Mouse (Mus musculus) MEL (cell line): Measurements from ENCODE around the gene Tapt1. TPM values are rescaled to one million over a fixed set of nuclear protein-coding genes. Genes with fewer than 3 reads are reported as not detected.
"Not testable (repeated sequence)": the region's sequence is repeated elsewhere in the genome, so short reads cannot be mapped to it uniquely, and the experiment has no call there.

Experiments used
- DNase-seq: peaks from one replicate; pipeline ENCODE4 v3.0.0; 2011; ENCODE audit warnings: low read depth, low spot score
- H3K27ac ChIP-seq: 2 replicates; pipeline ENCODE4 v1.5.1; 2012; ENCODE audit warnings: low read depth, mild to moderate bottlenecking, control low read depth, low read length, moderate library complexity; ENCODE audit not compliant: control insufficient read depth
- H3K27me3 ChIP-seq, 2 experiments: fragments of 150-350 bp in 1 of 2; sonication (generic) in 1 of 2; 2 replicates each; pipeline ENCODE4 v1.6.1; 2012; ENCODE audit warnings: low read length in 2 of 2, mild to moderate bottlenecking in 2 of 2, improper control_type of control experiment in 1 of 2, moderate library complexity in 1 of 2; ENCODE audit not compliant: insufficient read depth in 2 of 2, control insufficient read depth in 1 of 2
- H3K36me3 ChIP-seq, 2 experiments: 2 replicates each; pipeline ENCODE4 v1.6.1; 2012 to 2014; ENCODE audit warnings: low read length in 2 of 2, improper control_type of control experiment in 1 of 2, inconsistent platforms in 1 of 2, mild to moderate bottlenecking in 1 of 2; ENCODE audit not compliant: insufficient read depth in 2 of 2, control insufficient read depth in 1 of 2
- H3K4me1 ChIP-seq, 2 experiments: fragments of 150-350 bp in 1 of 2; sonication (generic) in 1 of 2; 2 replicates each; pipeline ENCODE4 v1.6.1; 2012; ENCODE audit warnings: low read length in 2 of 2, improper control_type of control experiment in 1 of 2, mild to moderate bottlenecking in 1 of 2; ENCODE audit not compliant: insufficient read depth in 2 of 2, control insufficient read depth in 1 of 2
- H3K4me3 ChIP-seq, 2 experiments: fragments of 150-350 bp in 1 of 2; sonication (generic) in 1 of 2; 2 replicates each; pipeline ENCODE4 v1.5.1; 2012; ENCODE audit warnings: low read depth in 2 of 2, low read length in 2 of 2, mild to moderate bottlenecking in 2 of 2, moderate library complexity in 2 of 2, control low read depth in 1 of 2, improper control_type of control experiment in 1 of 2; ENCODE audit not compliant: control insufficient read depth in 1 of 2, insufficient read depth in 1 of 2
- H3K79me2 ChIP-seq: 2 replicates; pipeline ENCODE4 v1.6.1; 2012; ENCODE audit warnings: mild to moderate bottlenecking, low read length, moderate library complexity; ENCODE audit not compliant: control insufficient read depth, poor library complexity, insufficient read depth
- H3K9ac ChIP-seq: 2 replicates; pipeline ENCODE4 v1.6.1; 2012; ENCODE audit warnings: low read depth, mild to moderate bottlenecking, control low read depth, low read length, moderate library complexity; ENCODE audit not compliant: control insufficient read depth, poor library complexity, severe bottlenecking
- H3K9me3 ChIP-seq: fragments of 150-350 bp; sonication (generic); replicated peaks from 2 replicates; pipeline ENCODE4 v1.6.1; 2012; ENCODE audit warnings: mild to moderate bottlenecking, low read length, improper control_type of control experiment, moderate library complexity; ENCODE audit not compliant: insufficient read depth
- CHD1 ChIP-seq: IDR thresholded peaks from 2 replicates; pipeline ENCODE4 v1.6.1; 2012; ENCODE audit warnings: low read depth, mild to moderate bottlenecking, inconsistent platforms, low read length, improper control_type of control experiment
- E2F4 ChIP-seq: IDR thresholded peaks from 2 replicates; pipeline ENCODE4 v1.6.1; 2011; ENCODE audit warnings: low read depth, low read length, improper control_type of control experiment, borderline replicate concordance
- ELF1 ChIP-seq: IDR thresholded peaks from 2 replicates; pipeline ENCODE4 v1.6.1; 2014; ENCODE audit warnings: low read depth, mild to moderate bottlenecking, inconsistent platforms, low read length, improper control_type of control experiment, moderate library complexity
- ETS1 ChIP-seq: IDR thresholded peaks from 2 replicates; pipeline ENCODE4 v1.6.1; 2012; ENCODE audit warnings: low read depth, mild to moderate bottlenecking, inconsistent platforms, low read length, improper control_type of control experiment, moderate library complexity
- GATA1 ChIP-seq: IDR thresholded peaks from 2 replicates; pipeline ENCODE4 v1.6.1; 2011; ENCODE audit warnings: low read depth, low read length, improper control_type of control experiment
- JUND ChIP-seq: IDR thresholded peaks from 2 replicates; pipeline ENCODE4 v1.6.1; 2011; ENCODE audit warnings: low read depth, mild to moderate bottlenecking, improper control_type of control experiment, low read length
- KAT2A ChIP-seq: conservative IDR thresholded peaks from 2 replicates; pipeline ENCODE4 v1.6.1; 2012; ENCODE audit warnings: low read depth, low read length, improper control_type of control experiment, inconsistent platforms
- MAFK ChIP-seq: IDR thresholded peaks from 2 replicates; pipeline ENCODE4 v1.6.1; 2011; ENCODE audit warnings: low read depth, mild to moderate bottlenecking, low read length, improper control_type of control experiment, borderline replicate concordance
- MAZ ChIP-seq: IDR thresholded peaks from 2 replicates; pipeline ENCODE4 v1.6.1; 2012; ENCODE audit warnings: low read depth, mild to moderate bottlenecking, inconsistent platforms, low read length, improper control_type of control experiment
- MYB ChIP-seq: IDR thresholded peaks from 2 replicates; pipeline ENCODE4 v1.6.1; 2011; ENCODE audit warnings: mild to moderate bottlenecking, low read depth, low read length, improper control_type of control experiment
- NELFE ChIP-seq: IDR thresholded peaks from 2 replicates; pipeline ENCODE4 v1.6.1; 2011; ENCODE audit warnings: low read depth, low read length, improper control_type of control experiment
- RCOR1 ChIP-seq: IDR thresholded peaks from 2 replicates; pipeline ENCODE4 v1.6.1; 2012; ENCODE audit warnings: low read depth, mild to moderate bottlenecking, inconsistent platforms, low read length, improper control_type of control experiment
- TAL1 ChIP-seq: IDR thresholded peaks from 2 replicates; pipeline ENCODE4 v1.6.1; 2012; ENCODE audit warnings: mild to moderate bottlenecking, inconsistent platforms, low read length, moderate library complexity, mixed read lengths
- TCF12 ChIP-seq: IDR thresholded peaks from 2 replicates; pipeline ENCODE4 v1.6.1; 2014; ENCODE audit warnings: low read depth, mild to moderate bottlenecking, inconsistent platforms, low read length, improper control_type of control experiment, moderate library complexity
- UBTF ChIP-seq: IDR thresholded peaks from 2 replicates; pipeline ENCODE4 v1.6.1; 2012; ENCODE audit warnings: low read depth, mild to moderate bottlenecking, inconsistent platforms, low read length, improper control_type of control experiment, moderate library complexity, borderline replicate concordance; ENCODE audit not compliant: insufficient read depth
- ZNF384 ChIP-seq: IDR thresholded peaks from 2 replicates; pipeline ENCODE4 v1.6.1; 2012; ENCODE audit warnings: low read depth, mild to moderate bottlenecking, inconsistent platforms, low read length, improper control_type of control experiment
- polyA plus RNA-seq, 2 experiments: library from polyadenylated mRNA; stranded (reverse) in 1 of 2; unstranded in 1 of 2; fragments of >175 nt in 1 of 2; fragments of >200 nt in 1 of 2; gene quantifications; 2 replicates each; pipeline versions ENCODE4 v1.2.1 to v1.2.4; 2012; ENCODE audit warnings: low replicate concordance in 2 of 2, low read depth in 1 of 2; ENCODE audit not compliant: insufficient read length in 2 of 2, insufficient read depth in 1 of 2, missing spikeins in 1 of 2
- total RNA-seq: library from RNA; depleted of rRNA; stranded (reverse); fragments of 300-350 nt; gene quantifications from 2 replicates; pipeline ENCODE4 v1.2.3, GENCODE M21; 2012; rRNA removed

Gene Tapt1
- total and polyA plus RNA-seq, 3 experiments: 47.0 to 64.6 TPM; not detected in 1

- no peaks in the 10 kb centered on the region for H3K27me3 ChIP-seq
- H3K9ac ChIP-seq: no peak overlapping the region
- no peaks in the 10 kb centered on the region for H3K79me2 ChIP-seq
- no peaks in the 10 kb centered on the region for H3K4me1 ChIP-seq
- no peaks in the 10 kb centered on the region for H3K36me3 ChIP-seq
- TF ChIP-seq MAZ (no peak), KAT2A (no peak), UBTF (no peak), ZNF384 (no peak), TCF12 (no peak), MYB (no peak), CHD1 (no peak), MAFK (no peak), E2F4 (no peak), RCOR1 (no peak), ETS1 (no peak), TAL1 (no peak), ELF1 (no peak), JUND (no peak)
- DNase-seq: no peak
- H3K9me3 ChIP-seq: no peaks in the 10 kb centered on the region
- H3K4me3 ChIP-seq: no peak overlapping the region
- H3K27ac ChIP-seq: no peak overlapping the region
Measured at GRCm38 (mm10) chr5:44143467-44144235, 82.8 kb downstream of the Tapt1 start.

DNA sequence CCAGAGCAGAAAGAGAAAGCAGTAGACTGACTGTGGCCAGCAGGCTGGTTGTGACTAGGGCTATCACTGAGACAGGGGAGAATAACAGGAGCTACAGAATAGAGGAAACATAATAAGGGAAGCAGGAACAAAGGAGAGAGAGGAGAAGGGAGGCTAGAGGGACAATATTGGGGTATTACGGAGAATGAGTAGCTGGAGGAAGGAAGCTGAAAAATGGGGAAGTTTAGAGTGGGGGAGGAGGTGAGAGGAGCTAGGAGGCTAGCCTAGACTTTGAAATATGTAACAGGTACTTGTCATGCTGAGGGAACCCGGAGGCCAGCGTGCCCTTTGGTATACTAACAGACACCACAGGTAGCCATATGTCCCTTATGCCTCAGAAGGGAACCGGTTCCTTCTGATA, 98.9 kb downstream of the Tapt1 start:
- peak; percentile 7 for DNase-seq

DNA sequence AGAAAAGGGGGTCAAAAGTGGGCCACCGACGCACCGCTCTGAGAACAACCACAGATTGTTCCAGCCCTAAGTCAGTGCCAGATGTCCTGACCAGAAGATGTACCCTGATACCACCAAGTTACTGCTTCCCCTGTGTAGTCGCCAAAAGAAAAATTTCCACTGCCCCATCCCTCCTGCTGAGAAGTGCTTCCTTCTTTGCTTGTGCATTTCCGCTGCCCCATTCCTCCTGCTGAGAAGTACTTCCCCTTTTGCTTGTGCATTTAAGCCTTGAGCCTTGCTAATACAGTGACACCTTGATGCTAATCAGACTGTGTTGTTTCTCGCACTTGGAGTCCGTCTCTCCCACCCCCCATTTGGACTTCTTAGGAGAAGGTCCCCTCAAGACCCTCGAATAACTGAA, 99.9 kb downstream of the Tapt1 start:
- not testable (repeated sequence) for H3K9ac ChIP-seq, H3K27ac ChIP-seq, H3K9me3 ChIP-seq, H3K36me3 ChIP-seq, H3K79me2 ChIP-seq, H3K27me3 ChIP-seq, H3K4me1 ChIP-seq, H3K4me3 ChIP-seq
- peak; percentile 6 for DNase-seq

More for the DNA sequence above, 98.9 kb downstream of the Tapt1 start:
- no peaks in the 10 kb centered on the region for H3K36me3 ChIP-seq
- H3K9ac ChIP-seq: no peak overlapping the region
- H3K4me3 ChIP-seq: no peak overlapping the region
- no peaks in the 10 kb centered on the region; the same call in 1 of the 2 replicates for H3K9me3 ChIP-seq
- no peak for TF ChIP-seq ELF1
- no peak for TF ChIP-seq NELFE
- TF ChIP-seq GATA1: no peak
- TF ChIP-seq, all 39 proteins: peak for 0
- no peaks in the 10 kb centered on the region for H3K4me1 ChIP-seq
- H3K27me3 ChIP-seq: no peaks in the 10 kb centered on the region
- H3K79me2 ChIP-seq: no peaks in the 10 kb centered on the region
- no peak overlapping the region for H3K27ac ChIP-seq

Other genes starting within 250 kb of the Tapt1 start
- gene Fgfbp1, start 244.8 kb downstream of the Tapt1 start, total RNA-seq: not detected in 2 replicates
- gene Fgfbp1, start 244.8 kb downstream of the Tapt1 start, polyA plus RNA-seq: not detected
- not detected in 2 replicates for gene Prom1, start 124.6 kb downstream of the Tapt1 start, total RNA-seq
- not detected for gene Prom1, start 124.6 kb downstream of the Tapt1 start, polyA plus RNA-seq